Mouse (Mus musculus) liver, embryonic 11.5 days (tissue): ENCODE measurements at regions not wholly inside any gene's neighbourhood (a gene's known extent, or its start where the extent isn't known, plus 50 kb on each side); places are given as distances from the start of the nearest gene placed in this dataset.

Experiments
- ATAC-seq: fragments of 200-750 bp; cut with Nextera tagmentation; replicated peaks from 2 replicates; pipeline ENCODE4 v1.8.0; 2017; ENCODE audit warnings: moderate number of reproducible peaks, mild to moderate bottlenecking, moderate TSS enrichment, moderate library complexity; ENCODE audit not compliant: low FRiP score
- DNase-seq: peaks from one replicate; pipeline ENCODE4 v3.0.0-alpha.2; 2017; ENCODE audit warnings: low spot score
- H3K27ac ChIP-seq: fragments of 300-500 bp; sonication (generic); 2 replicates; pipeline ENCODE4 v1.5.1; 2014; ENCODE audit warnings: mild to moderate bottlenecking, low read depth, low read length, control low read depth
- H3K27me3 ChIP-seq: fragments of 300-500 bp; sonication (generic); replicated peaks from 2 replicates; pipeline ENCODE4 v1.6.1; 2014; ENCODE audit warnings: low read length, mixed read lengths; ENCODE audit not compliant: control insufficient read depth, insufficient read depth
- H3K36me3 ChIP-seq: fragments of 300-500 bp; sonication (generic); 2 replicates; pipeline ENCODE4 v1.6.1; 2014; ENCODE audit warnings: mild to moderate bottlenecking, low read length, moderate library complexity, mixed read lengths; ENCODE audit not compliant: control insufficient read depth, insufficient read depth
- H3K4me1 ChIP-seq: fragments of 300-500 bp; sonication (generic); replicated peaks from 2 replicates; pipeline ENCODE4 v1.6.1; 2014; ENCODE audit warnings: low read length, mixed read lengths; ENCODE audit not compliant: control insufficient read depth, insufficient read depth
- H3K4me2 ChIP-seq: fragments of 300-500 bp; sonication (generic); 2 replicates; pipeline ENCODE4 v1.6.1; 2014; ENCODE audit warnings: mild to moderate bottlenecking, control low read depth, moderate library complexity
- H3K4me3 ChIP-seq: fragments of 300-500 bp; sonication (generic); 2 replicates; pipeline ENCODE4 v1.5.1; 2014; ENCODE audit warnings: low read depth, low read length, control low read depth
- H3K9ac ChIP-seq: fragments of 300-500 bp; sonication (generic); 2 replicates; pipeline ENCODE4 v1.6.1; 2014; ENCODE audit warnings: low read depth, low read length, control low read depth
- H3K9me3 ChIP-seq: fragments of 300-500 bp; sonication (generic); 2 replicates; pipeline ENCODE4 v1.6.1; 2016; ENCODE audit warnings: low read length, inconsistent platforms, mixed read lengths; ENCODE audit not compliant: control insufficient read depth
- WGBS: fragments of 180-500 bp; shearing (Covaris S2); extraction: QIAGEN DNeasy Blood & Tissue Kit; methylation state at CpG from one replicate; pipeline ENCODE4 v1.1.7; 2014; 5-methylcytosine and 5-hydroxymethylcytosine counted together

DNA sequence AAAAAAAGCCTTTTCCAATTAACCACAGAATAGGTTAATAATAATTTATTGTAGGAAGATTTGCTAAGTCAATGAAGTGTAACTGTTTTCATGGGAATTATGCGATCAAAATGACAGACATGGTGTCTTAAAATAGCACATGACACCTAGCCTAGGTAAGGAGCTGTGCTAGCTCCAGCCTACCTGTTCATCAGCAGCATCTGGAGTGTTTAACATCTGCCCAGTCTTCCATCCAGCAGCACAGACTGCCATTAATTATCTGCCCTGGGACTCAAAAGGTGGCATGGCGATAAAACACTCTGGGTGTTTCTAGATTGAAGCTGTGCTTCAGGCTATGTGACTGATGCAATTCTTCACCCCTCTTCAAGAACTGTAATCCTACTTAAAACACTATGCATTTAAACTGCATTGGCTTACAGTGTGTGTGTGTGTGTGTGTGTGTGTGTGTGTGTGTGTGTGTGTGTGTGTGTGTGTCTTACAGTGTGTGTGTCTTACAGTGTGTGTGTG, 296.4 kb downstream of the Rnd3 start:
- no peaks in the 10 kb centered on the region for H3K36me3 ChIP-seq
- 86% methylated on average over 2 of the region's 2 CpGs for WGBS
- no peak overlapping the region for H3K9ac ChIP-seq
- H3K4me1 ChIP-seq: no peaks in the 10 kb centered on the region
- H3K27me3 ChIP-seq: no peaks in the 10 kb centered on the region
- no peak overlapping the region for H3K27ac ChIP-seq
- ATAC-seq (no peak), DNase-seq (no peak)
- H3K9me3 ChIP-seq: no peaks in the 10 kb centered on the region
- no peak overlapping the region for H3K4me3 ChIP-seq
- no peak overlapping the region for H3K4me2 ChIP-seq

DNA sequence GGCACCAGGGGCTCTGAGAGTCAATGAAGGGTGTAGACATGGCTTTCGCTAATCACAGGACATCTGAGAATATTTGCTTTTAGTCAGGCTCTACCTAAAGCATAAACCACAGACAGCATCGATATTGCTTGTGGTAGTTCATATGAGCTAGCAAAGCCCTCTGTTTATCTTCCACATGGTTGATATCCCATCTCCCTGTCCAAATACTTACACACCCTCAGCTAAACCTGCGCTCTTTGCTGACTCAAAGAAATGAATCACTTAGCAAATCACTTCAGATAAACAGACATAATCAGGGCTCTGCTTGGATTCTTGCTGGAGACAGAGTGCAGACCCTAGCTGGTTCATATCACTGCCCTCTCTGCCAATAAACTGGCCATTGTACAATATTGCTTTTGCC, 298.8 kb downstream of the Rnd3 start:
- no peaks in the 10 kb centered on the region for H3K4me1 ChIP-seq
- no peaks in the 10 kb centered on the region for H3K36me3 ChIP-seq
- no peak overlapping the region for H3K4me2 ChIP-seq
- 71% methylated on average over 3 of the region's 3 CpGs for WGBS
- DNase-seq (no peak), ATAC-seq (no peak)
- H3K9ac ChIP-seq: no peak overlapping the region
- no peaks in the 10 kb centered on the region for H3K27me3 ChIP-seq
- no peaks in the 10 kb centered on the region for H3K9me3 ChIP-seq
- no peak overlapping the region for H3K27ac ChIP-seq
- H3K4me3 ChIP-seq: no peak overlapping the region

DNA sequence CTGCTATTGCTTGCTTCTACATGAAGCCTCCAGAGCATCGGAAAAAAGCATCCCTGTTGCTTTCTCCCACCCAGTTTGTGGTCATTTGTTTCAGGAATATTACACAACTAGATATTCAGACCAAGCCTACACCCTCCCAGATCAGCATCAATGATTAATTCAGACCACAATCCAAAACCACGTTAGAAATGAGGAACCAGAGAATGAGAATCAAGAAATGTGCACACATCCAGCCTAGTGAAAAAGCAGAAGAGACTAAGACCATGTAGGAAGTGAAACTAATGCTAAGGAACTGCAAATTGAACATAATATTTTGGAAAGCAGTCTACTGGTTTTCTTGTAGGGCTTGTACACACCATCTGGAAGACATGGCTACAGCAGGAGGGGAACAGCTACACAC, 307.0 kb downstream of the Rnd3 start:
- H3K36me3 ChIP-seq: no peaks in the 10 kb centered on the region
- H3K4me2 ChIP-seq: no peak overlapping the region
- H3K27me3 ChIP-seq: no peaks in the 10 kb centered on the region
- DNase-seq (no peak), ATAC-seq (no peak)
- H3K4me3 ChIP-seq: no peak overlapping the region
- no peak overlapping the region for H3K9ac ChIP-seq
- 57% methylated on average over 2 of the region's 2 CpGs for WGBS
- no peaks in the 10 kb centered on the region for H3K9me3 ChIP-seq
- no peak overlapping the region for H3K27ac ChIP-seq
- H3K4me1 ChIP-seq: no peaks in the 10 kb centered on the region

DNA sequence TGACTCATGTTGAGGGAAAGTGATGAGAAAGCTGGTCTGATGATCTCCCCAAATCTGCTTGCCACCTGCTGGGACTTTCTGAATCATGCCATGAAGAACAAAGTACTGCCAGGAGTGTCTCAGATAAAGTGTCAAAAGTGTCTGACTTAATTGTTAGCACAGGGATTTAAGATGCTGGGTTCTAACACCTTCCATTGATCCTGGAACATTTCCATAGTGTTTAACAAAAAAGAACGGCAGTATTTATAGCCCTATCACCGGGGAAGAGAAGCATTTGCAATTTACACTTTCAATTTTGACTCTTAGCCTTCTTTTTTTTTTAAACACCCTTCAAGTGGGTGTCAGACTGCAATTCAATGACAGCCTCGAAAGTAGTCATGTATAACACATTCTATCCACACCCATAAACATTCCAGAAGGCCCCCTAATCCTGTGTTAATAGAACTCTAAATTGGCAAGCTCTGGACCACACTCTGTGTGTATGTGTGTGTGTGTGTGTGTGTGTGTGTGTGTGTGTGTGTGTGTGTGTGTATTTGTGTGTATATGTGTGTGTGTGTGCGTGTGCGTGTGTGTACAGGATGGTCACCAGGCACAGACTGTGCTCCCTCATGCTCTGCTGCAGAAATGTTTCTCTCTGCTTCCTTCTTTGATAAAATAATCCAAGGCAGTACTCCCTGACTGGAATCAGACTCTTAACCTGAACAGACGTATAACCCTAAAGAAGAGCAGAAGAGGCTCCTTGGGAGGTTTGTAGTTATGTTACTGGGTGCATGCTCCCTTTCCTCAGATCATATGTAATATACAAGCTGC, 313.2 kb downstream of the Rnd3 start:
- Histone ChIP-seq H3K4me1 (no peaks in the 10 kb centered on the region), H3K36me3 (no peaks in the 10 kb centered on the region), H3K27ac (no peak overlapping the region), H3K9me3 (no peaks in the 10 kb centered on the region), H3K4me3 (no peak overlapping the region), H3K4me2 (no peak overlapping the region), H3K27me3 (no peaks in the 10 kb centered on the region), H3K9ac (no peak overlapping the region)
- ATAC-seq (no peak), DNase-seq (no peak)
- WGBS: 72% methylated on average over 6 of the region's 6 CpGs

DNA sequence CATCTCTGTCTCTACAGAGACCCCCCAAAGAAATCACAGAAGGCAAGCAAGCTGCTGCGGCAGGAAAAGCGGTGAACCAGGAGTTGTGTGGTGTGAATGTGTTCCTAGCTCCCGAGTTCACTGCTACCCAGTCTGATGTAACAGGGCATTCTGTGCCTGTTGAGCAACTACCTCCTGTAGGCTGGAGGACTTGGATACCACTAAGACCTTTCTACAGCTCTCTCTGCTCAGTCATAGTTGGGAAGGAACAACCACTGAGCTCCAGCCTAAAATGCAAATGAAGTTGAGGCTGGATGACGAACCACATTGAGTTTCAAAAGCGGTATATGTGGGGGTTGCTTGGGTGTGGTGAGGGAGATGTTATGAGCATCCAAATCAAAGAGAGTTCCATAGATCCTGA, 315.1 kb downstream of the Rnd3 start:
- Histone ChIP-seq H3K4me2 (no peak overlapping the region), H3K27ac (no peak overlapping the region)

DNA sequence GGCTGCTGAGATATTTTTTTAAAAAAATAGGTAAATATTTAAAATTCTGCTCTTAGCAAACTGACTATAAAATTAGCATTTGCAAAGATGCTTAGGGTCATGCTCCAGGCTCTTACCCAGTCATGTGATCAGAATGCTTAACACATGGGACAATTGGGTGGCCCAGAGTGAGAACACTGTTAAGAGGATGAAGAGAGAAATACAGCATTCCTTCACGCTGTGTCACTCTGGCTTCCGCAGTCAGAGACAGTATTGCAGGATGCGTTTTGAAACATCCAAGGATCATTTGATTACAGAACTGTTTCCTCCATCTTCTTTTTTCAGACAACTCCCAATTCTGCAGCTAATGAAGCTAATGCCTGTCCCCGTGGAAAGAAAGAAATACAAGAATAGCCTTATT, 316.4 kb downstream of the Rnd3 start:
- DNase-seq (no peak), ATAC-seq (no peak)
- no peak overlapping the region for H3K27ac ChIP-seq
- H3K4me2 ChIP-seq: no peak overlapping the region
- H3K4me3 ChIP-seq: no peak overlapping the region
- H3K9ac ChIP-seq: no peak overlapping the region
- H3K9me3 ChIP-seq: no peaks in the 10 kb centered on the region
- H3K36me3 ChIP-seq: no peaks in the 10 kb centered on the region
- H3K4me1 ChIP-seq: no peaks in the 10 kb centered on the region
- no peaks in the 10 kb centered on the region for H3K27me3 ChIP-seq
- 79% methylated on average over 4 of the region's 4 CpGs for WGBS

More for the DNA sequence above, 315.1 kb downstream of the Rnd3 start:
- DNase-seq (no peak), ATAC-seq (no peak)
- Histone ChIP-seq H3K27me3 (no peaks in the 10 kb centered on the region), H3K4me1 (no peaks in the 10 kb centered on the region), H3K9me3 (no peaks in the 10 kb centered on the region), H3K9ac (no peak overlapping the region), H3K4me3 (no peak overlapping the region), H3K36me3 (no peaks in the 10 kb centered on the region)
- 74% methylated on average over 5 of the region's 5 CpGs for whole genome bisulfite sequencing

DNA sequence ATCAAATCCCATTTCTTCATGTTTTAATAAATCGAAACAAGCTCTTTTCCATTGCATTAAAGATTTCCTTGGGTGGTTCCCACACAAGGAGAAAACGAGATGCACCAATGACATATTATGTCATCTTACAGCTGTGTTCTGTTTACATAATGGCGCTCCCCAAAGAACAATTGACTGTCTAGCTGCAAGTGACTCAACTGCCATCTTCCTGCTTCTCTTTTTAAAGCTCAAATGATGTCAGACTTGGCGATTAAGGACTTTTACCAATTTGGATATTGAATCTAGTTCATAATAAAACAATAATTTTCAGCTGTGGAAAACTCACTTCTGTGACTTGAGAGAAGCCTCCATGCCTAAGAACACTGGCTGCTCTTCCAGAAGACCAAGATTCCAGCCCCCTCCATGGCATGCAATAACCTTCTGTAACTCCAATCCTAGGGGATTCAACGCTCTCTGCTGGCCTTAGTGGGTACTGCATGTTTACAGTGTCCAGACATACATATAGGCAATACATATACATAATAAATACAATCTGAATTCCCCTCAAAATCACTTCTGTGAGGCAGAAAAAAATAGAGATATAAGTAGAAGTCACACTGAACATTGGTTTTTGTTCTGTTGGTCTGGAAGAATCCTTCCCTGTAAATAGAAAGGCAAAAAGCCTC, 318.7 kb downstream of the Rnd3 start:
- 68% methylated on average over 5 of the region's 5 CpGs for WGBS
- no peaks in the 10 kb centered on the region for H3K4me1 ChIP-seq
- no peak overlapping the region for H3K4me3 ChIP-seq
- no peak for ATAC-seq
- H3K9me3 ChIP-seq: no peaks in the 10 kb centered on the region
- H3K36me3 ChIP-seq: no peaks in the 10 kb centered on the region
- H3K27me3 ChIP-seq: no peaks in the 10 kb centered on the region
- DNase-seq: no peak
- H3K4me2 ChIP-seq: no peak overlapping the region
- H3K9ac ChIP-seq: no peak overlapping the region
- H3K27ac ChIP-seq: no peak overlapping the region

DNA sequence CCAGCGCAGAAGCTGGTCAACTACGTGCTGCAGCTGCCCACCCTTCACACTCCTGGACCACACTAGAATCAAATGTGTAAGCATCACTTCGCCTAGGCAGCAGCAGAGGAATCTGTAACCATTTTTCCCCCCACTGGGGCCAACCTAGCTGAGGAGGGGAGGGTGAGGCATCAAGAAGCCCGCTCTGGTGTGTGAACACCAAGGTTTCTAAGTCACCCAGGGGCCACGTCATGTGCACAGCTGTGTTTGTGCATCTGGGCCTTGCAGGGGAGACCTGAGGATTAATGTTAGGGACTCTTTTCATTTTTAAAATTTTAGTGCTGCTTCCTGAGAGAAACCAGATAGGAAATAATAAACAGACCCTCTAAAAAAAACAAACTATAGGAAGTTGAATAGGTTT, 321.8 kb downstream of the Rnd3 start:
- Histone ChIP-seq H3K9ac (no peak overlapping the region), H3K27ac (no peak overlapping the region), H3K27me3 (no peaks in the 10 kb centered on the region), H3K36me3 (no peaks in the 10 kb centered on the region), H3K4me2 (no peak overlapping the region), H3K4me3 (no peak overlapping the region), H3K4me1 (no peaks in the 10 kb centered on the region), H3K9me3 (no peaks in the 10 kb centered on the region)
- 77% methylated on average over 5 of the region's 5 CpGs for WGBS
- no peak for DNase-seq
- no peak for ATAC-seq

DNA sequence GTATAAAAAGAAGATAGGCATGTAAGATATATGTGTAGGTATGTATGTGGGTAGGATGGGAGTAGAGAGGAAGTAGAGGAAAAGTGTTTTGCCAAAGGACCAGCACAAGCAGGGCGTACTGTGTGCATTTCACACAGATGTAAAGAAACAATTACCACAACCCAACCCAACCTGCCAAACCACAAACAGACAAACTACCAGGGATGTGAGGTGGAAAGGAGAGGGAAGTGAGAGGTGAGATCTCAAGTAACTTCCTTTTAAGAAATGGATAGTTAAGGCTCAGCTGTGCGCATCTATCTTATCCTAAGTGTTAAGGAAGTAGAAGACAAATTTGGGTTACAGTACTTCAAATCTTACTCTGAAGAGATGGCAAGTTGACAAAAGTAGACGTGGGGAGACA, 322.4 kb downstream of the Rnd3 start:
- Histone ChIP-seq H3K9ac (no peak overlapping the region), H3K9me3 (no peaks in the 10 kb centered on the region), H3K27ac (no peak overlapping the region), H3K4me2 (no peak overlapping the region), H3K4me3 (no peak overlapping the region), H3K36me3 (no peaks in the 10 kb centered on the region), H3K27me3 (no peaks in the 10 kb centered on the region), H3K4me1 (no peaks in the 10 kb centered on the region)
- WGBS: 70% methylated on average over 3 of the region's 3 CpGs
- no peak for DNase-seq
- ATAC-seq: no peak
